Mouse (Mus musculus) T-helper 1 cell (primary cell): ENCODE measurements around the gene Hoxa13.

Experiments
- in situ Hi-C: fragments of 300-600 bp; cut with MboI, MseI; formaldehyde crosslinking; loops from one replicate; pipeline ENCODE4 v1.15.1; 2025; ENCODE audit warnings: high pct_unique_total_duplicates

The Hoxa13 gene

GRCm38 (mm10) chr6:52225612-52226568 lies 34.8 kb downstream of the Hoxa13 start:
- in situ Hi-C loops: loop anchor here (5.0 to 25.0 kb wide), 3 partner anchors 36 to 1061 kb away; partner anchors contain the start of genes Creb5 and Hoxa13

GRCm38 (mm10) chr6:52224895-52225611 lies 35.6 kb downstream of the Hoxa13 start:
- in situ Hi-C loops: loop anchor here (5.0 to 25.0 kb wide), 5 partner anchors 37 to 1062 kb away; partner anchors contain the start of genes Creb5 and Hoxa13

- in situ Hi-C loops: loop anchor here (5.0 to 10.0 kb wide), 3 partner anchors 219 to 637 kb away; no protein-coding TSS in a partner anchor
Measured at GRCm38 (mm10) chr6:52223939-52224760, 36.5 kb downstream of the Hoxa13 start.

- in situ Hi-C loops: loop anchor here (5.0 to 10.0 kb wide), 3 partner anchors 218 to 635 kb away; no protein-coding TSS in a partner anchor
Measured at GRCm38 (mm10) chr6:52222729-52223128, 38.0 kb downstream of the Hoxa13 start.

- in situ Hi-C loops: loop anchor here (5.0 to 10.0 kb wide), 3 partner anchors 217 to 635 kb away; no protein-coding TSS in a partner anchor
Measured at GRCm38 (mm10) chr6:52221993-52222685, 38.5 kb downstream of the Hoxa13 start.

- in situ Hi-C loops: loop anchor here (5.0 to 10.0 kb wide), 3 partner anchors 217 to 634 kb away; no protein-coding TSS in a partner anchor
Measured at GRCm38 (mm10) chr6:52221337-52221992, 39.2 kb downstream of the Hoxa13 start, which contains the start of gene Hoxa7. Gene Hoxa7, minus strand, starts transcription at chr6:52221854.

- in situ Hi-C loops: loop anchor here (5.0 to 10.0 kb wide), 3 partner anchors 216 to 634 kb away; no protein-coding TSS in a partner anchor
Measured at GRCm38 (mm10) chr6:52220865-52221310, 39.8 kb downstream of the Hoxa13 start.

- in situ Hi-C loops: loop anchor here (5.0 to 10.0 kb wide), 3 partner anchors 215 to 633 kb away; no protein-coding TSS in a partner anchor
Measured at GRCm38 (mm10) chr6:52220003-52220864, 40.4 kb downstream of the Hoxa13 start.

- in situ Hi-C loops: loop anchor here (5.0 kb wide), 2 partner anchors 357 to 1047 kb away; no protein-coding TSS in a partner anchor
Measured at GRCm38 (mm10) chr6:52219234-52219942, 41.3 kb downstream of the Hoxa13 start.

GRCm38 (mm10) chr6:52218643-52219215 lies 42.0 kb downstream of the Hoxa13 start:
- in situ Hi-C loops: loop anchor here (5.0 kb wide), 2 partner anchors 356 to 1046 kb away; no protein-coding TSS in a partner anchor

GRCm38 (mm10) chr6:52217895-52218642 lies 42.6 kb downstream of the Hoxa13 start:
- in situ Hi-C loops: loop anchor here (5.0 kb wide), 2 partner anchors 356 to 1046 kb away; no protein-coding TSS in a partner anchor

- in situ Hi-C loops: loop anchor here (5.0 kb wide), 2 partner anchors 355 to 1045 kb away; no protein-coding TSS in a partner anchor
Measured at GRCm38 (mm10) chr6:52217459-52217768, 43.3 kb downstream of the Hoxa13 start.

- in situ Hi-C loops: loop anchor here (5.0 kb wide), 2 partner anchors 355 to 1045 kb away; no protein-coding TSS in a partner anchor
Measured at GRCm38 (mm10) chr6:52216691-52217458, 43.8 kb downstream of the Hoxa13 start.

GRCm38 (mm10) chr6:52215771-52216535 lies 44.7 kb downstream of the Hoxa13 start:
- in situ Hi-C loops: loop anchor here (5.0 kb wide), 2 partner anchors 354 to 1044 kb away; no protein-coding TSS in a partner anchor

GRCm38 (mm10) chr6:52215070-52215469 lies 45.6 kb downstream of the Hoxa13 start:
- in situ Hi-C loops: loop anchor here (5.0 kb wide), 2 partner anchors 353 to 1043 kb away; no protein-coding TSS in a partner anchor
